Mouse (Mus musculus): ENCODE measurements around the gene Myrf. TPM values are rescaled to one million over a fixed set of nuclear protein-coding genes. Genes with fewer than 3 reads are reported as not detected.

The Myrf gene
- polyA plus RNA-seq, 1 experiment from 2014 or later: 26.3 TPM

- DNase-seq (ENCODE audit: low spot score): peak; percentile 87
- H3K9me3 ChIP-seq (ENCODE audit: control insufficient read depth, low read length): no peaks in the 10 kb centered on the region
- peak overlapping the region; percentile 86 for H3K4me3 ChIP-seq (ENCODE audit: low read depth, low read length)
- H3K4me2 ChIP-seq (ENCODE audit: low read length): peak overlapping the region; percentile 69
- H3K27ac ChIP-seq (ENCODE audit: low read depth): peak overlapping the region; percentile 94
- peak; percentile 65 for ATAC-seq (replicated peaks; ENCODE audit: low FRiP score, low TSS enrichment, low read depth)
- H3K9ac ChIP-seq (ENCODE audit: low read length): peak overlapping the region; percentile 92
- WGBS: under 1% methylated on average over 35 of the region's 35 CpGs
- H3K4me1 ChIP-seq (replicated peaks; ENCODE audit: control insufficient read depth, insufficient read depth, low read length): peaks cover 11% of the 10 kb centered on the region
- H3K36me3 ChIP-seq (ENCODE audit: control insufficient read depth, insufficient read depth, low read length): peaks cover 37% of the 10 kb centered on the region
- H3K27me3 ChIP-seq (replicated peaks; ENCODE audit: control insufficient read depth, insufficient read depth, low read length): no peaks in the 10 kb centered on the region
Observed at GRCm38 (mm10) chr19:10183299-10183983, 57.1 kb downstream of the Myrf start.

DNA sequence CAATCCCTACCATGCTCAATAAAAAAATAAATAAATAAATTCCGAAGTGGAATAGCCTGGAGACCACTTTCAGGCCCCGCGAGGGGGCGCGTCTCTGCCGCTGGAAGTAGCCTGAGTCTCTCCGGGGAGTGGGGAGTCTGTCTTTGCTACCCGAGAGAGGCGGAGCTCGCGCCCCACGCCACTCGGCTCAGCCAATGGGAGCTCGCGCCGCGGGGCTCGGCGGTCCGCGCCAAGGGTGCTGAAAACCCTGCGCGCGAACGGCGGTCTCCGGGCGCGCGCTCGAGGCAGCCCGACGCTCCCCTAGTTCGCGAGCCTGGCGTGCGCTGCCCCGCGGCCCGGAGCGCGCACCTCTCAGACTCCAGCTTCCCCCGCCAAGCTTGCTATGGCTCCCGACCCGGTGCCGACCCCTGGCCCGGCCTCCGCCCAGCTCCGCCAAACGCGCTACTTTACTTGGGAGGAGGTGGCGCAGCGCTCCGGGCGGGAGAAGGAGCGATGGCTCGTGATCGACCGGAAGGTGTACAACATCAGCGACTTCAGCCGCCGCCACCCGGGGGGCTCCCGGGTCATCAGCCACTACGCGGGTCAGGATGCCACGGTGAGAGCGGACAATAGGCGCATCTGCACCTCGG is 57.8 kb downstream of the Myrf start, which contains the start of gene Fads1:
Gene Fads1 (plus strand): TSS at position 219 of the 629 bp plus-strand sequence.
- H3K4me3 ChIP-seq (ENCODE audit: low read depth, low read length): peak within 1 kb of the TSS; percentile 86
- DNase-seq (ENCODE audit: low spot score): peak; percentile 93
- H3K36me3 ChIP-seq (ENCODE audit: control insufficient read depth, insufficient read depth, low read length): peaks cover 31% of the 10 kb centered on the region
- under 1% methylated on average over 70 of the region's 70 CpGs for WGBS
- peak; percentile 97 for ATAC-seq (replicated peaks; ENCODE audit: low FRiP score, low TSS enrichment, low read depth)
- H3K4me2 ChIP-seq (ENCODE audit: low read length): peak within 1 kb of the TSS; percentile 69
- H3K27ac ChIP-seq (ENCODE audit: low read depth): peak within 1 kb of the TSS; percentile 94
- H3K4me1 ChIP-seq (replicated peaks; ENCODE audit: control insufficient read depth, insufficient read depth, low read length): peaks cover 11% of the 10 kb centered on the region
- H3K9me3 ChIP-seq (ENCODE audit: control insufficient read depth, low read length): no peaks in the 10 kb centered on the region
- peak within 1 kb of the TSS; percentile 92 for H3K9ac ChIP-seq (ENCODE audit: low read length)
- no peaks in the 10 kb centered on the region for H3K27me3 ChIP-seq (replicated peaks; ENCODE audit: control insufficient read depth, insufficient read depth, low read length)

DNA sequence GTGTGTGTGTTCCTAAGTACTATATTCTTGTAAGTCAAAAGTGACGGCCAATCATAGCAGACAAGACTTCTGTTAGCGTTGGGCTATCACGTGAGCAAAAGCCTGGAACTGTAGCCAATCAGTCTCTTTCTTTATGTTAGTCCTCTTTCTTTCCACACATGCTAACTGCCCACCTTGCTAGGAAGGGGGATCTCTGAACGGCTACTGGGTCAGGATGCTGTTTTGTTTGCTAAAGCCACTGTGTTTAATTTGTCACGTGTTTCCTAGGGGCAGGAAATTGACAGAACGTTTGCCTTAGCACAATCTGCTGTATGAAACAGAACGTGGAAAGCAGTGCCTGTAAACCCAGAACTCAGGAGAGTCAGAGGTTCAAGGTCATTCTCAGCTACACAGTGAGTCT is 58.4 kb downstream of the Myrf start:
- WGBS: 31% methylated on average over 7 of the region's 7 CpGs
- H3K9me3 ChIP-seq (ENCODE audit: control insufficient read depth, low read length): no peaks in the 10 kb centered on the region
- H3K9ac ChIP-seq (ENCODE audit: low read length): no peak overlapping the region
- ATAC-seq (replicated peaks; ENCODE audit: low FRiP score, low TSS enrichment, low read depth) (no peak), DNase-seq (ENCODE audit: low spot score) (no peak)
- H3K27me3 ChIP-seq (replicated peaks; ENCODE audit: control insufficient read depth, insufficient read depth, low read length): no peaks in the 10 kb centered on the region
- peaks cover 24% of the 10 kb centered on the region for H3K36me3 ChIP-seq (ENCODE audit: control insufficient read depth, insufficient read depth, low read length)
- H3K4me3 ChIP-seq (ENCODE audit: low read depth, low read length): peak overlapping the region; percentile 86
- peaks cover 11% of the 10 kb centered on the region for H3K4me1 ChIP-seq (replicated peaks; ENCODE audit: control insufficient read depth, insufficient read depth, low read length)
- H3K27ac ChIP-seq (ENCODE audit: low read depth): peak overlapping the region; percentile 94; the same call in 1 of the 2 replicates
- H3K4me2 ChIP-seq (ENCODE audit: low read length): peak overlapping the region; percentile 69

GRCm38 (mm10) chr19:10181225-10181624 is 59.3 kb downstream of the Myrf start:
- Histone ChIP-seq H3K4me1 (replicated peaks; ENCODE audit: control insufficient read depth, insufficient read depth, low read length) (peaks cover 11% of the 10 kb centered on the region), H3K27ac (ENCODE audit: low read depth) (no peak overlapping the region), H3K9me3 (ENCODE audit: control insufficient read depth, low read length) (no peaks in the 10 kb centered on the region), H3K36me3 (ENCODE audit: control insufficient read depth, insufficient read depth, low read length) (peaks cover 15% of the 10 kb centered on the region), H3K9ac (ENCODE audit: low read length) (no peak overlapping the region), H3K4me3 (ENCODE audit: low read depth, low read length) (no peak overlapping the region), H3K27me3 (replicated peaks; ENCODE audit: control insufficient read depth, insufficient read depth, low read length) (no peaks in the 10 kb centered on the region), H3K4me2 (ENCODE audit: low read length) (no peak overlapping the region)
- ATAC-seq (replicated peaks; ENCODE audit: low FRiP score, low TSS enrichment, low read depth) (no peak), DNase-seq (ENCODE audit: low spot score) (no peak)
- WGBS: 91% methylated on average over 7 of the region's 7 CpGs

DNA sequence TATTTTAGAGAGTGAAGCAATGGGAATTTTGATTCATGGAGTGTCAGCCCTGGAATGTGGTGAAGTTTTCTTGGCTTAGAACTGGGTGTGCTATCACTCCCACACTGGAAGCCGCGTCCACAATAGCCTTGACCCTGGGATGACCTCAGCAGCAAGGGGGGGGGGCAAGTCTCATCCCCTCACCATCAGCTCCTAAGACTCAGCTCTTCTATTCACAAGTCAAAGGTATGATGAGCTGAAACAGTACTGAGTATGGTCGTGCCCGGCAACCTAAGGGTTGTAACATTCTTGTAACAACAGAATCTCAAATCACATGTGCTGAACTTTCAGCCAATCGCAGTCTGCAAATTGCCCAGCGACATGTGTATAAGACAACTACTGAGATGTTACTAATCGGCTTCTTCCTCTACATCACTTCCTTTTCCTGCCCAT is 63.6 kb downstream of the Myrf start:
- Histone ChIP-seq H3K4me3 (ENCODE audit: low read depth, low read length) (no peak overlapping the region), H3K9ac (ENCODE audit: low read length) (no peak overlapping the region), H3K4me1 (replicated peaks; ENCODE audit: control insufficient read depth, insufficient read depth, low read length) (no peaks in the 10 kb centered on the region), H3K9me3 (ENCODE audit: control insufficient read depth, low read length) (no peaks in the 10 kb centered on the region), H3K27ac (ENCODE audit: low read depth) (no peak overlapping the region), H3K36me3 (ENCODE audit: control insufficient read depth, insufficient read depth, low read length) (no peaks in the 10 kb centered on the region), H3K27me3 (replicated peaks; ENCODE audit: control insufficient read depth, insufficient read depth, low read length) (no peaks in the 10 kb centered on the region), H3K4me2 (ENCODE audit: low read length) (no peak overlapping the region)
- WGBS: 44% methylated on average over 7 of the region's 7 CpGs
- ATAC-seq (replicated peaks; ENCODE audit: low FRiP score, low TSS enrichment, low read depth) (no peak), DNase-seq (ENCODE audit: low spot score) (no peak)

DNA sequence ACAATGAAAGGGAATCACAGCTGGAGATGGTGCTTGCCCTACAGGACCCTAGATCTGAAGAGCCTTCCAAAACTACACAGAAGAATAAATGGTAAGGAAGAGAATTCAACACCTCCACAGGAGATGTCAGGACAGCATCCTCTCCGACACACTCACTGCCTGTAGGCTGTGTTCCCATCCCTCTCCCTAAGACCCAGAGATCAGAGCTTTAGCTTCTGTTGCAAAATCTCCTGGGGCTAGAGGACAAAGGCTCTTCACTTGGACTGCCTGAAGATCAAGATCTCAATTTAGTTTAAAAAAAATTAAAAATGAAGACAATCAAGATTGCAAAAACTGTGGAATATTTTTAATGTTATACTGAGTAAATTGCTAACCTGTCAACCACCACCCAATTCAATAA is 64.1 kb downstream of the Myrf start:
- Histone ChIP-seq H3K27ac (ENCODE audit: low read depth) (no peak overlapping the region), H3K36me3 (ENCODE audit: control insufficient read depth, insufficient read depth, low read length) (no peaks in the 10 kb centered on the region), H3K4me2 (ENCODE audit: low read length) (no peak overlapping the region), H3K4me3 (ENCODE audit: low read depth, low read length) (no peak overlapping the region), H3K4me1 (replicated peaks; ENCODE audit: control insufficient read depth, insufficient read depth, low read length) (no peaks in the 10 kb centered on the region), H3K27me3 (replicated peaks; ENCODE audit: control insufficient read depth, insufficient read depth, low read length) (no peaks in the 10 kb centered on the region), H3K9ac (ENCODE audit: low read length) (no peak overlapping the region), H3K9me3 (ENCODE audit: control insufficient read depth, low read length) (no peaks in the 10 kb centered on the region)
- ATAC-seq (replicated peaks; ENCODE audit: low FRiP score, low TSS enrichment, low read depth): no peak
- DNase-seq (ENCODE audit: low spot score): peak; percentile 33
- WGBS: 79% methylated on average over 1 of the region's 1 CpGs

DNA sequence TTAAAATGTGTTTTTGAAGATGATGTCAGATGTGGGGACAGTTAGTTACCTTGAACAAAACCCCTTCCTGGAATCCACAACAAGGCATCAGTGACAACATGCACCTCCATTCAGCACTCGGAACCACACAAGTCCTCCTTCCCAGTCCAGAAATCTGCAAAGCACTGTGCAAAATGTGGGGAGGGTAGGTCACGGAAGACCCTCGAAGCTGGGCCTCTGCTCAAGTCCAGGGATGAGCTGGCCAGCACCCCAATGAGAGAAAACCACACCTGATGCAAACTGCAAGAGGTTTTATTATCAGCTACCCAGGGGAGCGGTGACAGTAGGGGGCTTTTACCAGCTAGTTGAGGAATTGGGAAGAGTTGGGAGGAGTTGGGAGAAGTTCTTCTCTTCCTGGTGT is 65.6 kb downstream of the Myrf start:
- Histone ChIP-seq H3K4me1 (replicated peaks; ENCODE audit: control insufficient read depth, insufficient read depth, low read length) (no peaks in the 10 kb centered on the region), H3K27me3 (replicated peaks; ENCODE audit: control insufficient read depth, insufficient read depth, low read length) (no peaks in the 10 kb centered on the region), H3K9ac (ENCODE audit: low read length) (no peak overlapping the region), H3K4me2 (ENCODE audit: low read length) (no peak overlapping the region), H3K4me3 (ENCODE audit: low read depth, low read length) (no peak overlapping the region), H3K27ac (ENCODE audit: low read depth) (no peak overlapping the region), H3K9me3 (ENCODE audit: control insufficient read depth, low read length) (no peaks in the 10 kb centered on the region), H3K36me3 (ENCODE audit: control insufficient read depth, insufficient read depth, low read length) (no peaks in the 10 kb centered on the region)
- DNase-seq (ENCODE audit: low spot score): no peak
- WGBS: 66% methylated on average over 4 of the region's 4 CpGs
- no peak for ATAC-seq (replicated peaks; ENCODE audit: low FRiP score, low TSS enrichment, low read depth)

DNA sequence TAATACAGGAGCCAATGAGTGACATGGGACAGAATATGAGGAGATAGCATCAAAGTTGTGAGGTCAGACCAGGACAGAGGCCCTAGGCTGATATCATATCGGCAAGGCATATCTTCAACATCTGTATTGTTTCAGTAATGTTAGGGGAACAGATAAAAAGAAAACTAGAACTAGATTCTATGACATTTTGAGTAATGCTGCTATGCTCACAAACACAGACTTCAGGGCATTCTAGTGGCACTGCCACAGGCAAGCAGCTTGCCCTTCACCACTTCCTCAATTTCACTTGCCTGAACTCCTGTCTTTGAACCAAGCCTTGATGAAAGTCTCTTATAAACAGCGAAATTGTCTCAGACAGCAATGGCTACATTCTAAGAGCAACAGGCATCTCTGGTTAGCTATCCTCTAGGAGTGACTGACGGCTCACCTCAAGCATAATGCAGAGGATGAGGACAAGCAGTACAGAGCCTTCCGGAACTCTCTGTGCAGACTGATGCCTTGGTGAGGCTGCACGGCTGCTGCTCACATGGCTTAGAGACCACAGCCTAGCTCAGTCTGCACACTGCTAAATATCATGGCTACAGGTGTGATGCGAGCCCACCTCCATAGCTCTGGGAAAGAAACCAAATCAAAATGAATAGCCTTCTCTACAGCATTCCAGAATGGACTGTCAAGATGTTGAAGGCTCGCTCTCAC is 66.6 kb downstream of the Myrf start:
- Histone ChIP-seq H3K9me3 (ENCODE audit: control insufficient read depth, low read length) (no peaks in the 10 kb centered on the region), H3K4me1 (replicated peaks; ENCODE audit: control insufficient read depth, insufficient read depth, low read length) (no peaks in the 10 kb centered on the region), H3K27ac (ENCODE audit: low read depth) (no peak overlapping the region), H3K4me3 (ENCODE audit: low read depth, low read length) (no peak overlapping the region), H3K4me2 (ENCODE audit: low read length) (no peak overlapping the region), H3K9ac (ENCODE audit: low read length) (no peak overlapping the region), H3K36me3 (ENCODE audit: control insufficient read depth, insufficient read depth, low read length) (no peaks in the 10 kb centered on the region), H3K27me3 (replicated peaks; ENCODE audit: control insufficient read depth, insufficient read depth, low read length) (no peaks in the 10 kb centered on the region)
- DNase-seq (ENCODE audit: low spot score) (peak; percentile 15), ATAC-seq (replicated peaks; ENCODE audit: low FRiP score, low TSS enrichment, low read depth) (no peak)
- 87% methylated on average over 7 of the region's 7 CpGs for WGBS

Measured in intestine, embryonic 14.5 days (tissue).